Mouse (Mus musculus) cerebellum, adult 2 months (tissue): ENCODE measurements around the gene Olfr1015. TPM values are rescaled to one million over a fixed set of nuclear protein-coding genes. Genes with fewer than 3 reads are reported as not detected.

Experiments used
- DNase-seq, 2 experiments: peaks; one replicate each; pipeline ENCODE4 v3.0.0; 2021
- H3K27ac ChIP-seq: fragments of 200-500 bp; 2 replicates; pipeline ENCODE4 v1.5.1; 2012; ENCODE audit warnings: low read length, control low read depth, inconsistent platforms; ENCODE audit not compliant: insufficient read depth
- H3K27me3 ChIP-seq: fragments of 200-500 bp; 2 replicates; pipeline ENCODE4 v1.6.1; 2012; ENCODE audit warnings: inconsistent platforms, mild to moderate bottlenecking, low read length, moderate library complexity; ENCODE audit not compliant: control insufficient read depth, insufficient read depth
- H3K4me1 ChIP-seq: fragments of 200-500 bp; 2 replicates; pipeline ENCODE4 v1.6.1; 2011; ENCODE audit warnings: low read length; ENCODE audit not compliant: control insufficient read depth, insufficient read depth
- H3K4me3 ChIP-seq: fragments of 200-500 bp; replicated peaks from 2 replicates; pipeline ENCODE3; 2011; ENCODE audit warnings: mild to moderate bottlenecking, low read depth, low read length, control low read depth; ENCODE audit not compliant: insufficient read depth
- CTCF ChIP-seq: fragments of 200-500 bp; IDR thresholded peaks from 2 replicates; pipeline ENCODE4 v1.5.1; 2011; ENCODE audit warnings: low read depth, mild to moderate bottlenecking, control low read depth, low read length, moderate library complexity, borderline replicate concordance; ENCODE audit not compliant: insufficient read depth
- POLR2A ChIP-seq: fragments of 200-500 bp; IDR thresholded peaks from 2 replicates; pipeline ENCODE4 v1.6.1; 2011; ENCODE audit warnings: low read length, control low read depth, borderline replicate concordance; ENCODE audit not compliant: insufficient read depth
- WGBS: fragments of 180-500 bp; shearing (Covaris S2); methylation state at CpG from one replicate; pipeline ENCODE4 v1.1.7; 2018; 5-methylcytosine and 5-hydroxymethylcytosine counted together
- polyA plus RNA-seq: library from polyadenylated mRNA; depleted of rRNA; stranded (reverse); fragments of >200 nt; gene quantifications from 2 replicates; pipeline ENCODE4 v1.2.3, GENCODE M21; 2012; rRNA removed

Olfr1015 gene
- polyA plus RNA-seq: not detected in 2 replicates

DNA sequence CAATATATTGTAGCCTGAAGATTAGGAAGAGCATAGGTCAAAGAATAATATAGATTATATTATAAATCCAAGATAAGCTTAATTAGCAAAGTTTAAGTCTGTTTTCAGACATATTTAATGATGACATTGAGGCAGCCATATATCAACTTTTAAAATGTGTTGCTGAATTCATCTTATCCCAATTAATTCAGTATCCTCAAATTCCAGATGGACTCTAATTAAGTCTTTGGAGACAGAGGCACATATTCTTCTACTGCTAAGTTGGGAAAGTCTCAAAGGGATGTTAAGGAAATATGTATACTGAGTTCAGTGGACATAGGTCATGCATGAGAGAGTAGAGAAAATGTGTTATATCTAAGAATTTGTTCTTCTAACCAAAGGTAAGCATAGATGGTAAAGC, at the start of gene Olfr1015:
Gene Olfr1015, plus strand, starts transcription at position 301 of the 400 bp plus-strand sequence.
- no peak for TF ChIP-seq POLR2A
- TF ChIP-seq CTCF: no peak
- no peak for DNase-seq
- no peak within 1 kb of the TSS for H3K27ac ChIP-seq

DNA sequence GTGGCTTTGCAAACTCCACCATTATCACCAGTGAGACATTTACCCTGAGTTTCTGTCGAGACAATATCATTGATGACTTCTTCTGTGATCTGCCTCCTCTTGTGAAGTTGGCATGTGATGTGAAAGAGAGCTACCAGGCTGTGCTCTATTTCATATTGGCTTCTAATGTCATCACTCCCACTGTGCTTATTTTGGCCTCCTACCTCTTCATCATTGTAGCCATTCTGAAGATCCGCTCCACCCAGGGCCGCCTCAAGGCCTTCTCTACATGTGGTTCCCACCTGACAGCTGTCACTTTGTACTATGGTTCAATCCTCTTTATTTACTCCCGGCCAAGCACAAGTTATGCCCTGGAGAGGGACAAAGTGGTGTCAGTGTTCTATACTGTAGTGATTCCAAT, 28.0 kb upstream of the Olfr1015 start:
- TF ChIP-seq POLR2A: no peak
- TF ChIP-seq CTCF: no peak
- DNase-seq: no peak
- Histone ChIP-seq H3K27me3 (no peaks in the 10 kb centered on the region), H3K27ac (no peak overlapping the region), H3K4me1 (no peaks in the 10 kb centered on the region), H3K4me3 (no peak overlapping the region)
- 12% methylated on average over 4 of the region's 4 CpGs for WGBS

More for the DNA sequence above, at the start of gene Olfr1015:
- Histone ChIP-seq H3K4me1 (no peaks in the 10 kb centered on the region), H3K4me3 (no peak within 1 kb of the TSS), H3K27me3 (no peaks in the 10 kb centered on the region)

- Histone ChIP-seq H3K4me3 (no peak within 1 kb of the TSS), H3K4me1 (no peaks in the 10 kb centered on the region), H3K27me3 (no peaks in the 10 kb centered on the region), H3K27ac (no peak within 1 kb of the TSS)
- DNase-seq: no peak
- 70% methylated on average over 1 of the region's 1 CpGs for WGBS
- TF ChIP-seq POLR2A: no peak
- TF ChIP-seq CTCF: no peak
These were observed 19.2 kb upstream of the Olfr1015 start, which contains the start of gene Olfr1012 for GRCm38 (mm10) chr2:85762666-85763065. Gene Olfr1012, minus strand, starts transcription at chr2:85762766.

DNA sequence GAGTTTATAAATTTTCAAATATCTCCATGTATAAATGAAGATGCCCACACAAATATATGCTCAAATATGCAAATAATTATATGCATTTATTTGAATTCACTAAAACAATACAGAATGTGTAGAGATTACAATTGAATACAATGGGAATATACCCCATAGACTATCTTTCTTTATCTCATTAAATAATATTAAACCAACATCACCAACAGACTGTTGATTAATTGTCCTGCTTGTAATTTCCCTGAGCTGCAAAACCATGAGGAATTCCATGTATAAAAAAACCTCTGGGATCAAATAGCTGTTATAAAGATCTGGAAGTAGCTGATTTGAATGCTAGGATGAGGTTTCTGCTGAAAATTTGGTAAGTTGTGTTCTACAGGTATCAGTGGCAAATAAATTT, 15.0 kb upstream of the Olfr1015 start, which contains the start of gene Olfr1013:
Gene Olfr1013, plus strand, starts transcription at position 301 of the 400 bp plus-strand sequence.
- no peaks in the 10 kb centered on the region for H3K27me3 ChIP-seq
- DNase-seq: no peak
- no peak within 1 kb of the TSS for H3K4me3 ChIP-seq
- TF ChIP-seq CTCF (no peak), POLR2A (no peak)
- no peak within 1 kb of the TSS for H3K27ac ChIP-seq
- H3K4me1 ChIP-seq: no peaks in the 10 kb centered on the region

GRCm38 (mm10) chr2:85772413-85772812, 9.4 kb upstream of the Olfr1015 start, which contains the start of gene Olfr1014:
Gene Olfr1014, plus strand, starts transcription at chr2:85772713.
- TF ChIP-seq POLR2A: no peak
- TF ChIP-seq CTCF: no peak

DNA sequence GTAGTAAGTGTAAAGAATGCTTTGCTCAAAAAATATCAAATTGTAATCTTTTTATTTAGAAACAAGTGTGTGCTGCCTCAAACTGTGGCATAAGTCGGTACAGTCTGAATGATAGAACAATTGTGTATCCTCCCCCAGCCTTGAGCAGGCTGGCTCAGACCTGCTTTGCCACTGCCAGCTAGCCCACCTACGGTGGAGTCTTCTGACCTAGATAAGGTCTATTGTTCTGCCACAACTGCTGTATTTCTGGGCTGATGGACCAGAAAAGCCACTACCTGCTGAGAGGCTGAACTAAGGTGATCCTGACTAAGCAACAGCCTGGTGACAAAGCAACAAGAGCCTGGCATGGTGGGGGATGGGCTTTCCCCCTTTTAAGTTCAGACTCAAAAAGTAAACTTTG, 10.5 kb downstream of the Olfr1015 start:
- TF ChIP-seq POLR2A (no peak), CTCF (no peak)
- H3K27ac ChIP-seq: no peak overlapping the region
- WGBS: 5% methylated on average over 2 of the region's 2 CpGs
- H3K4me3 ChIP-seq: no peak overlapping the region
- H3K27me3 ChIP-seq: no peaks in the 10 kb centered on the region
- H3K4me1 ChIP-seq: no peaks in the 10 kb centered on the region; the same call in 1 of the 2 replicates
- DNase-seq: peak in 1 of 2 experiments; percentile 2

More at GRCm38 (mm10) chr2:85772413-85772812, 9.4 kb upstream of the Olfr1015 start, which contains the start of gene Olfr1014:
- DNase-seq: no peak
- no peak within 1 kb of the TSS for H3K4me3 ChIP-seq
- no peaks in the 10 kb centered on the region for H3K4me1 ChIP-seq
- no peaks in the 10 kb centered on the region for H3K27me3 ChIP-seq
- H3K27ac ChIP-seq: no peak within 1 kb of the TSS

GRCm38 (mm10) chr2:85802444-85802843, 20.6 kb downstream of the Olfr1015 start, which contains the start of gene Olfr1016:
Gene Olfr1016, minus strand, starts transcription at chr2:85802544.
- WGBS: 91% methylated on average over 2 of the region's 2 CpGs
- no peak for TF ChIP-seq POLR2A
- TF ChIP-seq CTCF: no peak
- Histone ChIP-seq H3K27me3 (no peaks in the 10 kb centered on the region), H3K4me1 (no peaks in the 10 kb centered on the region), H3K4me3 (no peak within 1 kb of the TSS), H3K27ac (no peak within 1 kb of the TSS)
- no peak for DNase-seq

GRCm38 (mm10) chr2:85804501-85804900, 22.7 kb downstream of the Olfr1015 start:
- H3K4me1 ChIP-seq: no peaks in the 10 kb centered on the region
- H3K27ac ChIP-seq: no peak overlapping the region
- H3K4me3 ChIP-seq: no peak overlapping the region
- DNase-seq: no peak
- TF ChIP-seq CTCF (no peak), POLR2A (no peak)
- H3K27me3 ChIP-seq: no peaks in the 10 kb centered on the region
- WGBS: 92% methylated on average over 4 of the region's 4 CpGs
